In genomic region chr16:45154741-45155250, GRCm38 (mm10) we compare ENCODE assay signal across 21 mouse cellular contexts. TPM values are rescaled to one million over a fixed set of nuclear protein-coding genes. Genes with fewer than 3 reads are reported as not detected.
DNase-seq lines count a peak whose midpoint lies in the region; ATAC-seq and TF ChIP-seq lines count a peak whose summit lies in the region.
"Had no signal": no experiment of that assay in that cellular context is flagged by ENCODE, and none has a peak within 500 bp of the region (broad histone marks: within the 10 kb centered on the region; RNA-seq: fewer than 3 reads in every experiment).

No protein-coding gene starts in this region.

- H3K9me3 ChIP-seq in kidney, embryonic 14.5 days (ENCODE audit: control insufficient read depth, low read length) = no peaks in the 10 kb centered on the region
- H3K9me3 ChIP-seq: embryonic facial prominence, embryonic 13.5 days; forebrain, embryonic 13.5 days; hindbrain, embryonic 15.5 days; intestine, embryonic 15.5 days; limb, embryonic 10.5 days had no signal

- DNase-seq in kidney, adult 18-20 months = peak; percentile 21
- DNase-seq in adipocyte (ENCODE audit: low spot score) = peak; percentile 55
- peak; percentile 16 for DNase-seq in lung, adult 2 months
- no peak for DNase-seq in thymus, postnatal 0 days (ENCODE audit: low spot score)
- no peak for DNase-seq in ovary, adult 18-20 months (ENCODE audit: low spot score)
- DNase-seq: adrenal gland, postnatal 14 days; cerebellum, adult 2 months; cerebellum, postnatal 25 days; embryo, embryonic 11 days; gastrocnemius, adult 2 months; liver; thymus, postnatal 36 days had no signal

- WGBS in kidney, embryonic 14.5 days = 81% methylated on average over 3 of the region's 3 CpGs
- 49% methylated on average over 3 of the region's 3 CpGs for WGBS in lung, adult 2 months
- 32% methylated on average over 3 of the region's 3 CpGs for WGBS in small intestine, adult 2 months

- TF ChIP-seq CTCF in lung, adult 2 months (IDR thresholded peaks at IDR 0.05; ENCODE audit: insufficient read depth, low read length) = no peak
- no peak for TF ChIP-seq CTCF in small intestine, adult 2 months (IDR thresholded peaks at IDR 0.05; ENCODE audit: extremely low read depth, insufficient read length, insufficient replicate concordance, low read depth, low read length)

- H3K36me3 ChIP-seq in kidney, embryonic 14.5 days (ENCODE audit: control insufficient read depth, insufficient read depth, low read length) = peaks cover 4% of the 10 kb centered on the region; the same call in 1 of the 2 replicates
- H3K36me3 ChIP-seq in small intestine, adult 2 months (ENCODE audit: control insufficient read depth, insufficient read depth, low read length) = peaks cover 20% of the 10 kb centered on the region

- ATAC-seq in kidney, embryonic 14.5 days (ENCODE audit: low FRiP score, low TSS enrichment) = no peak
- ATAC-seq: forebrain, embryonic 13.5 days; intestine, embryonic 15.5 days had no signal

- H3K4me1 ChIP-seq in kidney, embryonic 14.5 days (ENCODE audit: control insufficient read depth, insufficient read depth, low read length) = no peaks in the 10 kb centered on the region
- H3K4me1 ChIP-seq in lung, adult 2 months (ENCODE audit: control insufficient read depth, insufficient read depth, low read length) = peaks cover 13% of the 10 kb centered on the region
- peaks cover 11% of the 10 kb centered on the region; the same call in 1 of the 2 replicates for H3K4me1 ChIP-seq in small intestine, adult 2 months (ENCODE audit: control insufficient read depth, insufficient read depth, insufficient read length, low read length)
- H3K4me1 ChIP-seq: intestine, embryonic 15.5 days had no signal

- H3K27ac ChIP-seq in kidney, embryonic 14.5 days (ENCODE audit: low read depth, low read length) = no peak overlapping the region
- H3K27ac ChIP-seq in small intestine, adult 2 months (ENCODE audit: insufficient read depth, low read depth, low read length) = peak overlapping the region; percentile 33; the same call in 1 of the 2 replicates
- H3K27ac ChIP-seq: embryonic facial prominence, embryonic 13.5 days; forebrain, embryonic 13.5 days; gastrocnemius, adult 2 months; hindbrain, embryonic 15.5 days; intestine, embryonic 15.5 days; limb, embryonic 10.5 days had no signal

- no peak overlapping the region for H3K4me2 ChIP-seq in kidney, embryonic 14.5 days (replicated peaks; ENCODE audit: low read depth, low read length)
- H3K4me2 ChIP-seq: embryonic facial prominence, embryonic 13.5 days; forebrain, embryonic 13.5 days; hindbrain, embryonic 15.5 days; intestine, embryonic 15.5 days; midbrain, embryonic 11.5 days had no signal

- H3K4me3 ChIP-seq in kidney, embryonic 14.5 days (ENCODE audit: low read length) = no peak overlapping the region
- no peak overlapping the region for H3K4me3 ChIP-seq in lung, adult 2 months (replicated peaks; ENCODE audit: extremely low read depth, low read depth, low read length)
- H3K4me3 ChIP-seq in small intestine, adult 2 months (ENCODE audit: low read depth, low read length) = no peak overlapping the region
- H3K4me3 ChIP-seq: embryonic facial prominence, embryonic 13.5 days; erythroblast, embryonic 14.5 days; forebrain, embryonic 13.5 days; gastrocnemius, adult 2 months; hindbrain, embryonic 15.5 days; intestine, embryonic 15.5 days; limb, embryonic 10.5 days had no signal

- no peaks in the 10 kb centered on the region for H3K27me3 ChIP-seq in kidney, embryonic 14.5 days (ENCODE audit: control insufficient read depth, insufficient read depth, low read length)
- H3K27me3 ChIP-seq in small intestine, adult 2 months (ENCODE audit: control insufficient read depth, insufficient read depth, low read length) = no peaks in the 10 kb centered on the region
- H3K27me3 ChIP-seq: embryonic facial prominence, embryonic 13.5 days; forebrain, embryonic 13.5 days; hindbrain, embryonic 15.5 days; intestine, embryonic 15.5 days had no signal

- no peak for TF ChIP-seq POLR2A in lung, adult 2 months (IDR thresholded peaks at IDR 0.05; ENCODE audit: borderline replicate concordance, extremely low read depth, low read depth, low read length)
- TF ChIP-seq POLR2A in small intestine, adult 2 months (IDR thresholded peaks at IDR 0.05; ENCODE audit: low read depth, low read length) = no peak

- H3K9ac ChIP-seq in kidney, embryonic 14.5 days (ENCODE audit: low read depth, low read length) = no peak overlapping the region
- H3K9ac ChIP-seq: embryonic facial prominence, embryonic 13.5 days; forebrain, embryonic 13.5 days; hindbrain, embryonic 15.5 days; intestine, embryonic 15.5 days had no signal

RNA-seq across cellular contexts. Expression of gene Slc35a5, which starts 3.7 kb away (rescaled TPM):
- polyA plus RNA-seq in kidney, embryonic 14.5 days (2014; fragmentation: Nextera tagmentation; extraction: Ambion mirVana) = 8.3 and 19.6 TPM in 2 replicates
- polyA plus RNA-seq in lung, adult 2 months (2012; rRNA removed) = 11.6 and 18.9 TPM in 2 replicates
- polyA plus RNA-seq in small intestine, adult 2 months (2012; rRNA removed) = 6.3 and 11.4 TPM in 2 replicates
- 20.1 and 23.9 TPM in 2 replicates for polyA plus RNA-seq in thymus, postnatal 0 days (2015; fragmentation: Nextera tagmentation; extraction: Ambion mirVana)
- polyA plus RNA-seq: erythroblast, embryonic 14.5 days had no signal

RNA-seq across cellular contexts. Expression of gene Atg3, which starts 3.8 kb away (rescaled TPM):
- 28.0 and 32.1 TPM in 2 replicates for polyA plus RNA-seq in kidney, embryonic 14.5 days (2014; fragmentation: Nextera tagmentation; extraction: Ambion mirVana)
- 18.5 and 28.1 TPM in 2 replicates for polyA plus RNA-seq in lung, adult 2 months (2012; rRNA removed)
- polyA plus RNA-seq in small intestine, adult 2 months (2012; rRNA removed) = 12.8 and 27.0 TPM in 2 replicates
- polyA plus RNA-seq in thymus, postnatal 0 days (2015; fragmentation: Nextera tagmentation; extraction: Ambion mirVana) = 54.7 and 55.6 TPM in 2 replicates

Comparison
In these comparisons a context has a peak if more than half of its experiments do, and no peak if none do; other contexts are left out.
1. DNase-seq: peak in kidney, adult 18-20 months (single experiment), adipocyte (single experiment) and lung, adult 2 months (single experiment); none in thymus, postnatal 0 days (single experiment) and ovary, adult 18-20 months (single experiment).